Mouse (Mus musculus): ENCODE data around the gene Znrd1.
"Not testable (repeated sequence)": the region's sequence is repeated elsewhere in the genome, so short reads cannot be mapped to it uniquely, and the experiment has no call there.

The Znrd1 gene

GRCm38 (mm10) chr17:36957999-36958743 lies at the start of gene Znrd1, which contains the start of gene Znrd1as:
Gene Znrd1 (minus strand): TSS chr17:36958559.
Gene Znrd1as (plus strand): TSS chr17:36958592.
- peak; percentile 97 for DNase-seq

- DNase-seq, result no peak
These were observed 45.0 kb upstream of the Znrd1 start for GRCm38 (mm10) chr17:37003366-37003765.

- DNase-seq, result peak; percentile 58
These were observed 44.3 kb upstream of the Znrd1 start for GRCm38 (mm10) chr17:37002364-37003330.

- no peak for DNase-seq
These were observed 42.5 kb upstream of the Znrd1 start, which contains the start of gene Zfp57 for GRCm38 (mm10) chr17:37000863-37001262. Gene Zfp57 (plus strand): TSS chr17:37001163.

GRCm38 (mm10) chr17:36998477-36998876 lies 40.1 kb upstream of the Znrd1 start:
- DNase-seq, result no peak

- DNase-seq, result peak; percentile 76
These were observed 38.8 kb upstream of the Znrd1 start for GRCm38 (mm10) chr17:36997033-36997735.

GRCm38 (mm10) chr17:36995448-36995847 lies 37.1 kb upstream of the Znrd1 start:
- peak; percentile 11 for DNase-seq

GRCm38 (mm10) chr17:36994528-36994927 lies 36.2 kb upstream of the Znrd1 start:
- no peak for DNase-seq

GRCm38 (mm10) chr17:36993770-36994325 lies 35.5 kb upstream of the Znrd1 start:
- no peak for DNase-seq

- no peak for DNase-seq
These were observed 34.2 kb upstream of the Znrd1 start for GRCm38 (mm10) chr17:36992336-36993104.

GRCm38 (mm10) chr17:36990630-36991029 lies 32.3 kb upstream of the Znrd1 start:
- DNase-seq, result not testable (repeated sequence)

- DNase-seq, result no peak
These were observed 31.1 kb upstream of the Znrd1 start, which contains the start of gene H2-M5 for GRCm38 (mm10) chr17:36989437-36989836. Gene H2-M5 (minus strand): TSS chr17:36989537.

GRCm38 (mm10) chr17:36988475-36988874 lies 30.1 kb upstream of the Znrd1 start:
- no peak for DNase-seq

- DNase-seq, result no peak
These were observed 24.1 kb upstream of the Znrd1 start for GRCm38 (mm10) chr17:36982253-36983155.

- DNase-seq, result no peak
These were observed 23.5 kb upstream of the Znrd1 start for GRCm38 (mm10) chr17:36981845-36982244.

GRCm38 (mm10) chr17:36981221-36981813 lies 23.0 kb upstream of the Znrd1 start, which contains the start of gene 2410137M14Rik:
Gene 2410137M14Rik (minus strand): TSS chr17:36981237.
- DNase-seq, result no peak

GRCm38 (mm10) chr17:36973271-36973787 lies 15.0 kb upstream of the Znrd1 start:
- no peak for DNase-seq

- DNase-seq, result no peak
These were observed 14.4 kb upstream of the Znrd1 start for GRCm38 (mm10) chr17:36972791-36973190.

- DNase-seq, result no peak
These were observed 13.0 kb upstream of the Znrd1 start for GRCm38 (mm10) chr17:36971172-36971850.
